Mouse (Mus musculus) ovary, postnatal 14 days (tissue): ENCODE measurements around the gene Sesn2.
A peak's percentile ranks its signal among the peaks of the same experiment; 100 is the strongest.
"Not testable (repeated sequence)": the region's sequence is repeated elsewhere in the genome, so short reads cannot be mapped to it uniquely, and the experiment has no call there.

Experiments used
- DNase-seq: peaks from one replicate; pipeline ENCODE4 v3.0.0; 2022; ENCODE audit warnings: low spot score

The Sesn2 gene

GRCm38 (mm10) chr4:132482956-132483608, 27.2 kb downstream of the Sesn2 start:
- no peak for DNase-seq

DNA sequence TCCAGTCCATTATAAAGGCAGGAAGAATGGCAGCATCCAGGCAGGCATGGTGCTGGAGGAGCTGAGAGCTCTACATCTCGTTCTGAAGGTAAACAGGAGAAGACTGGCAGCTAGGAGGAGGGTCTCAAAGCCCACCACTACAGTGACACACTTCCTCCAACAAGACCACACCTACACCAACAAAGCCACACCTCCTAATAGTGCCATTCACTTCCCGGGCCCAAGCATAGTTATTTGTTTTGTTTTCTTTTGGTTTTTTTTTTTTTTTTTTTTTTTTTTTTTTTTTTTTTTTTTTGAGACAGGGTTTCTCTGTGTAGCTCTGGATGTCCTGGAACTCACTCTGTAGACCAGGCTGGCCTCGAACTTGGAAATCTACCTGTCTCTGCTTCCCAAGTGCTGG, 28.2 kb downstream of the Sesn2 start:
- DNase-seq: not testable (repeated sequence)

GRCm38 (mm10) chr4:132477833-132478232, 32.5 kb downstream of the Sesn2 start:
- no peak for DNase-seq

- DNase-seq: no peak
These were observed 34.1 kb downstream of the Sesn2 start for GRCm38 (mm10) chr4:132475895-132476878.

DNA sequence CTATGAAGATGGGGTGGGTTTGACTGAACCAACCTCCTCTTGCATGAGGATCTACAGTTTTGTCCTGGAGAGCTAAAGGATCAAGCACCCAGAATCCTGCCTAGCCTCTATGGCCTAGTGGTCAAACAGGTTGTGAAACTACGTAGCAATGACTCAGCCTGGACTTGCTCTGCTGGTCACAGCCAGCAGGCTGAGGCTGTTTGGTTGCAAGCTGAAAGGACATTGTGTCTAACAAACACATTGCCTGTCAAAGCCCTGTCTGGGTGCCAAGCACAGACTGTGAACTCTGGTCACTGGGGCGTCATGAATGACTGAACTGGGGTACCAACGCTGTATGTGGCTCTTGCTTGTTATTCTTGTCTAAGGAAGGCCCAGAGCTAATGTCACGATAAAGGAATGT, 35.7 kb downstream of the Sesn2 start:
- DNase-seq: peak; percentile 33

- no peak for DNase-seq
These were observed 36.9 kb downstream of the Sesn2 start for GRCm38 (mm10) chr4:132473411-132473810.

GRCm38 (mm10) chr4:132469873-132470272, 40.4 kb downstream of the Sesn2 start:
- DNase-seq: no peak

DNA sequence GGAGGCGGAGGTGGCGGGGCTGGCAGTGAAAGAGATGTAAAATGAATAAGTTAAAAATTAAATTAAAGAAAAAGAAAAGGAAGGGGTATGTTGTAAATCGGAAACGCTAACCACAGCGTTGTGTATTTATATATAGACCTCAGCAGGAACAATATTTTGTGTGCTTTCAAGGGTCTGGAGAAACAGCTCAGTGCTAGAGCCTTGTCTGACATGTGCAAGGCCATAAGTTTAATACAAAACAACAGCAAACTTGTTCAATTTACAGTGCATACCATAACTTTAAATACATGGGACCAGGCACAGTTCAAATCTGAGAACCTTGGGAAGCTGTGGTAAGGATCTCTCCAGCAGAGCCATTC, 46.1 kb downstream of the Sesn2 start:
- DNase-seq: no peak

- DNase-seq: peak; percentile 79
These were observed 46.7 kb downstream of the Sesn2 start, which contains the start of gene Med18 for GRCm38 (mm10) chr4:132463430-132464254. TSS of gene Med18 (minus strand) at chr4:132463921.

- no peak for DNase-seq
These were observed 47.5 kb downstream of the Sesn2 start for GRCm38 (mm10) chr4:132462836-132463235.

DNA sequence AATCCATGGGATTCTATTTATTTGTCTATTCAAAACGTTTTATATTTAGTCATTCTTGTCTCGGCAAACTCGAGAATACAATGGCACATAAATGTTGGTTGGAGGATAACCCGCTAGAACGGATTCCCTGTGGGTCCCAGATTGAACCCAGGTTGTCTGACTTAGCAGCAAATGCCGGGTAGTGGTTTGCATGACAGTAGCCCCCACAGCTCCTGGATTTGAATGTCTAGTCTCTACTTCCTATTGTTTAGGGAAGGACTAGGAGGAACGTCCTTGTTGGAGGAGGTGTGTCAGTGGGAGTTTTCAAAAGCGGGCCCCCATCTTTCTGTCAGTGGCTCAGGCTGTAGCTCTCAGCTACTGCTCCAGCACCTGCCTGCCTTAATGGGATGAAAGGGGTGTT, 50.1 kb downstream of the Sesn2 start:
- DNase-seq: no peak

DNA sequence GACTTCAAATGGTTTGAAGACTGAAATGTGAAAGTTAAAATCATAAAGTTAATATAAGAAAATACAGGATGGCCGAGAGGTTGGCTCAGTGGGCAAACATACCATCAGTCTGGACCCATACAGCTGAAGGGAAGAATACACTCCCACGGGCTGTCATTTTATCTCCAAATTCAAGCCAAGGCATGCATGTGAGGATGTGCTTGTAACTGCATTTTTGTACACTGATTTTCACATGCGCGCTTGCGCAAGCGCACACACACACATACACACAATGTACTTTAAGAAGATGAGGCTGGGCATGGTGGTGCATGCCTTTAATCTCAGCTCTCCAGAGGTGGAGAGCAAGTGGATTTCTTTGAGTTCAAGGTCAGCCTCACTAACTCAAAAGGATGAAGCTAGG, 54.7 kb downstream of the Sesn2 start:
- no peak for DNase-seq

- no peak for DNase-seq
These were observed 55.2 kb downstream of the Sesn2 start for GRCm38 (mm10) chr4:132455146-132455545.

DNA sequence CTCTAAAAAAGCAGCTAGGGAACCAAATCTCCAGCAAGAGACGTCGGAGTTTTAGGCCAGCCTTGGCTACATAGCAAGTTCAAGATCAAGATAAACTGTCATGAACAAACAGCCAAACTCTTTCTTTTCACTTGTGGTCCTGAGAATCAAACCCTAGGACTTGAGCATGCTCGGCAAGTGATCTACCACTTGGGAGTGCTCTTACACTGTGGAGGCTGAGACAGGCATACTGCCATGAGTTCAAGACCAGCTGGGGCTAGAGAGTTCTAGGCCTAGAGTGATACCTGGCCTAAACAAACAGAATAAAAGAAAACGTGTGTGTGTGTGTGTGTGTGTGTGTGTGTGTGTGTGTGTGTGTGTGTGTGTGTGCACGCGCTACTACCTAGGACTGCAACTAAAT, 56.1 kb downstream of the Sesn2 start:
- DNase-seq: no peak

DNA sequence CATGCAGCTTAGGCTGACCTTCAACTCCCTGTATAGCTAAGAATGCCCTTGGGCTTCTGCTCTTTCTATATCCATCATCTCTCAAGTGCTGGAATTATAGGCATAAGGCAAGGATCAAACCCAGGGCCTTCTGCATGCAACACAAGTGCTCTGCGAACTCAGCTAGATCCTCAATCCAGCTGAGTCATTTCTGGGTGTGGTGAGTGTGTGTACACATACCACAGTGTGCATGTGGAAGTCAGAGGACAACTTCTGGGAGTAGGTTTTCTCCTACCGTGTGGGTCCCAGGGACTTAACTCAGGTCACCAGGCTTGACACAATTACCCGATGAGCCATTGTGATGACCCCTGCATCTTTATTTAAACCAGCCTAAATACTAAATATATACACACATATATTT, 60.5 kb downstream of the Sesn2 start:
- DNase-seq: no peak

GRCm38 (mm10) chr4:132446105-132446504, 64.2 kb downstream of the Sesn2 start:
- no peak for DNase-seq

DNA sequence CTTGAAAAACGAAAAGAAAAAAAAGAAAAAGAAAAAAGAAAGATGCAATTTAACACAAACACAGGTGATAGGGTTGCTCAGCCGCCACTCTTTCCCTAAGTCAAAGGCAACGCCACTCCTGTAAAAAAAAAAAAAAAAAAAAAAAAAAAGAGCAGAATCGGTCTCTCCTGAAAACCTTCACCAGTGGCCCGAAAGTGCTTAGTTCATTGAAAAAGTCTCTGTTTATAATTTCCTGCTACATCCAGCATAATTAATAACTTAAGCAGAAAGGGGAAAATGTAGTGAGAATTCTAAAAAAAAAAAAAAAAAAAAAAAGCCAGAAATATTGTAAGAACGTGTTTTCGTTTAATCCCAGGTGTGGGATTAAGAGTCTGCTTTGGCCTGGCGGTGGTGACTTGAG, 65.8 kb downstream of the Sesn2 start:
- DNase-seq: no peak
